Mouse (Mus musculus): Measurements from ENCODE around the gene Lpin3.

Gene Lpin3

GRCm38 (mm10) chr2:160880453-160881195, at the start of gene Lpin3:
TSS of gene Lpin3 (plus strand) at chr2:160880670.
- in situ Hi-C loops (cut with MseI, MboI) = loop anchor here in 1 of 2 experiments (10.0 kb wide), 1 partner anchor 166 kb away; no protein-coding TSS in a partner anchor

GRCm38 (mm10) chr2:160840838-160841237, 39.6 kb upstream of the Lpin3 start:
- in situ Hi-C loops (cut with MseI, MboI) = no loop called here

- in situ Hi-C loops (cut with MseI, MboI) = no loop called here
These were observed 32.8 kb upstream of the Lpin3 start for GRCm38 (mm10) chr2:160847664-160848063.

GRCm38 (mm10) chr2:160848186-160848585, 32.3 kb upstream of the Lpin3 start:
- in situ Hi-C loops (cut with MseI, MboI) = no loop called here

- in situ Hi-C loops (cut with MseI, MboI) = no loop called here
These were observed 30.7 kb upstream of the Lpin3 start for GRCm38 (mm10) chr2:160849617-160850240.

- in situ Hi-C loops (cut with MseI, MboI) = no loop called here
These were observed 30.1 kb upstream of the Lpin3 start for GRCm38 (mm10) chr2:160850360-160850759.

GRCm38 (mm10) chr2:160854687-160855086, 25.8 kb upstream of the Lpin3 start:
- in situ Hi-C loops (cut with MseI, MboI) = no loop called here

- in situ Hi-C loops (cut with MseI, MboI) = no loop called here
These were observed 23.9 kb upstream of the Lpin3 start for GRCm38 (mm10) chr2:160856359-160857102.

- in situ Hi-C loops (cut with MseI, MboI) = no loop called here
These were observed 20.1 kb upstream of the Lpin3 start for GRCm38 (mm10) chr2:160860363-160860762.

- in situ Hi-C loops (cut with MseI, MboI) = no loop called here
These were observed 16.4 kb upstream of the Lpin3 start for GRCm38 (mm10) chr2:160864112-160864511.

GRCm38 (mm10) chr2:160865266-160865665, 15.2 kb upstream of the Lpin3 start:
- in situ Hi-C loops (cut with MseI, MboI) = no loop called here

GRCm38 (mm10) chr2:160869446-160869845, 11.0 kb upstream of the Lpin3 start:
- in situ Hi-C loops (cut with MseI, MboI) = no loop called here

- in situ Hi-C loops (cut with MseI, MboI) = no loop called here
These were observed 9.2 kb upstream of the Lpin3 start for GRCm38 (mm10) chr2:160871310-160871709.

GRCm38 (mm10) chr2:160872395-160872794, 8.1 kb upstream of the Lpin3 start:
- in situ Hi-C loops (cut with MseI, MboI) = no loop called here

- in situ Hi-C loops (cut with MseI, MboI) = no loop called here
These were observed 7.5 kb upstream of the Lpin3 start, which contains the start of gene Zhx3 for GRCm38 (mm10) chr2:160872890-160873382. TSS of gene Zhx3 (minus strand) at chr2:160872998.

- in situ Hi-C loops (cut with MseI, MboI) = no loop called here
These were observed 6.1 kb upstream of the Lpin3 start for GRCm38 (mm10) chr2:160874231-160874877.

- in situ Hi-C loops (cut with MseI, MboI) = no loop called here
These were observed 4.4 kb upstream of the Lpin3 start for GRCm38 (mm10) chr2:160876115-160876514.

GRCm38 (mm10) chr2:160881462-160882101, 1.1 kb downstream of the Lpin3 start:
- in situ Hi-C loops (cut with MseI, MboI) = loop anchor here in 1 of 2 experiments (10.0 kb wide), 1 partner anchor 167 kb away; no protein-coding TSS in a partner anchor

- in situ Hi-C loops (cut with MseI, MboI) = loop anchor here in 1 of 2 experiments (10.0 kb wide), 1 partner anchor 168 kb away; no protein-coding TSS in a partner anchor
These were observed 2.0 kb downstream of the Lpin3 start for GRCm38 (mm10) chr2:160882436-160882835.

- in situ Hi-C loops (cut with MseI, MboI) = loop anchor here in 1 of 2 experiments (10.0 kb wide), 1 partner anchor 169 kb away; no protein-coding TSS in a partner anchor
These were observed 3.4 kb downstream of the Lpin3 start for GRCm38 (mm10) chr2:160883912-160884311.

- in situ Hi-C loops (cut with MseI, MboI) = loop anchor here (5.0 to 10.0 kb wide), 3 partner anchors 170 to 288 kb away; no protein-coding TSS in a partner anchor
These were observed 4.4 kb downstream of the Lpin3 start for GRCm38 (mm10) chr2:160884830-160885229.
